Mouse (Mus musculus): Measurements from ENCODE around the gene Cep19.
"Not testable (repeated sequence)": the region's sequence is repeated elsewhere in the genome, so short reads cannot be mapped to it uniquely, and the experiment has no call there.

The Cep19 gene

GRCm38 (mm10) chr16:32099638-32100150, at the start of gene Cep19, which contains the start of gene Pigx:
Gene Cep19, plus strand, starts transcription at chr16:32099800.
Gene Pigx, minus strand, starts transcription at chr16:32099740.
- DNase-seq (ENCODE audit: low spot score in 2 of 2) = peak; percentile 84 to 93

GRCm38 (mm10) chr16:32058817-32059216, 40.8 kb upstream of the Cep19 start:
- DNase-seq (ENCODE audit: low spot score in 2 of 2) = no peak

GRCm38 (mm10) chr16:32059840-32060523, 39.6 kb upstream of the Cep19 start:
- DNase-seq (ENCODE audit: low spot score in 2 of 2) = no peak

- DNase-seq (ENCODE audit: low spot score in 2 of 2) = no peak
Measured at GRCm38 (mm10) chr16:32062226-32062625, 37.4 kb upstream of the Cep19 start.

- DNase-seq (ENCODE audit: low spot score in 2 of 2) = no peak
Measured at GRCm38 (mm10) chr16:32063900-32064299, 35.7 kb upstream of the Cep19 start.

GRCm38 (mm10) chr16:32066899-32067298, 32.7 kb upstream of the Cep19 start:
- no peak for DNase-seq (ENCODE audit: low spot score in 2 of 2)

- no peak for DNase-seq (ENCODE audit: low spot score in 2 of 2)
Measured at GRCm38 (mm10) chr16:32068389-32069300, 31.0 kb upstream of the Cep19 start.

- not testable (repeated sequence) for DNase-seq (ENCODE audit: low spot score in 2 of 2)
Measured at GRCm38 (mm10) chr16:32070070-32070469, 29.5 kb upstream of the Cep19 start.

GRCm38 (mm10) chr16:32075762-32076161, 23.8 kb upstream of the Cep19 start:
- DNase-seq (ENCODE audit: low spot score in 2 of 2) = no peak

- no peak for DNase-seq (ENCODE audit: low spot score in 2 of 2)
Measured at GRCm38 (mm10) chr16:32076406-32076805, 23.2 kb upstream of the Cep19 start.

- no peak for DNase-seq (ENCODE audit: low spot score in 2 of 2)
Measured at GRCm38 (mm10) chr16:32077648-32078407, 21.8 kb upstream of the Cep19 start.

GRCm38 (mm10) chr16:32078408-32078990, 21.1 kb upstream of the Cep19 start:
- DNase-seq (ENCODE audit: low spot score in 2 of 2) = no peak

GRCm38 (mm10) chr16:32078991-32079511, 20.5 kb upstream of the Cep19 start, which contains the start of gene Pak2:
Gene Pak2, minus strand, starts transcription at chr16:32079342.
- DNase-seq (ENCODE audit: low spot score in 2 of 2) = peak; percentile 89 to 94

- DNase-seq (ENCODE audit: low spot score in 2 of 2) = no peak
Measured at GRCm38 (mm10) chr16:32087629-32088443, 11.8 kb upstream of the Cep19 start.

- no peak for DNase-seq (ENCODE audit: low spot score in 2 of 2)
Measured at GRCm38 (mm10) chr16:32091466-32091865, 8.1 kb upstream of the Cep19 start.

- DNase-seq (ENCODE audit: low spot score in 2 of 2) = not testable (repeated sequence)
Measured at GRCm38 (mm10) chr16:32097757-32098156, 1.8 kb upstream of the Cep19 start.

GRCm38 (mm10) chr16:32098897-32099637, 533 bp upstream of the Cep19 start:
- DNase-seq (ENCODE audit: low spot score in 2 of 2) = no peak

GRCm38 (mm10) chr16:32102295-32102694, 2.7 kb downstream of the Cep19 start:
- peak; percentile 23 to 67 for DNase-seq (ENCODE audit: low spot score in 2 of 2)

GRCm38 (mm10) chr16:32105698-32106097, 6.1 kb downstream of the Cep19 start:
- DNase-seq (ENCODE audit: low spot score in 2 of 2) = no peak

Measured in spleen, postnatal 4 days (tissue).